Mouse (Mus musculus) olfactory bulb, adult 2 months (tissue): ENCODE data around the gene Anks1b.

Experiments used
- CTCF ChIP-seq: fragments of 200-500 bp; IDR thresholded peaks from 2 replicates; pipeline ENCODE4 v1.5.1; 2012; ENCODE audit warnings: low read depth, mild to moderate bottlenecking, low read length, moderate library complexity; ENCODE audit not compliant: insufficient read depth
- POLR2A ChIP-seq: fragments of 200-500 bp; IDR thresholded peaks from 2 replicates; pipeline ENCODE4 v1.6.1; 2012; ENCODE audit warnings: mild to moderate bottlenecking, low read depth, low read length, moderate library complexity; ENCODE audit not compliant: insufficient read depth

GRCm38 (mm10) chr10:90599726-90600531, 726.6 kb downstream of the Anks1b start:
- TF ChIP-seq POLR2A = no peak
- TF ChIP-seq CTCF = no peak
